Mouse (Mus musculus): Measurements from ENCODE around the gene Slc36a2.
"Not testable (repeated sequence)": the region's sequence is repeated elsewhere in the genome, so short reads cannot be mapped to it uniquely, and the experiment has no call there.

The Slc36a2 gene

GRCm38 (mm10) chr11:55133204-55133603 lies 51.7 kb downstream of the Slc36a2 start:
- DNase-seq (ENCODE audit: low read depth, low spot score) = no peak

GRCm38 (mm10) chr11:55131946-55132345 lies 52.9 kb downstream of the Slc36a2 start:
- DNase-seq (ENCODE audit: low read depth, low spot score) = no peak

GRCm38 (mm10) chr11:55131077-55131742 lies 53.7 kb downstream of the Slc36a2 start:
- DNase-seq (ENCODE audit: low read depth, low spot score) = no peak

- DNase-seq (ENCODE audit: low read depth, low spot score) = no peak
These were observed 56.5 kb downstream of the Slc36a2 start for GRCm38 (mm10) chr11:55128411-55128810.

GRCm38 (mm10) chr11:55127937-55128336 lies 56.9 kb downstream of the Slc36a2 start:
- peak; percentile 77 for DNase-seq (ENCODE audit: low read depth, low spot score)

GRCm38 (mm10) chr11:55126663-55127062 lies 58.2 kb downstream of the Slc36a2 start:
- no peak for DNase-seq (ENCODE audit: low read depth, low spot score)

- DNase-seq (ENCODE audit: low read depth, low spot score) = no peak
These were observed 63.4 kb downstream of the Slc36a2 start for GRCm38 (mm10) chr11:55121430-55121829.

- DNase-seq (ENCODE audit: low read depth, low spot score) = no peak
These were observed 64.0 kb downstream of the Slc36a2 start for GRCm38 (mm10) chr11:55120821-55121271.

- no peak for DNase-seq (ENCODE audit: low read depth, low spot score)
These were observed 64.6 kb downstream of the Slc36a2 start for GRCm38 (mm10) chr11:55120279-55120678.

- no peak for DNase-seq (ENCODE audit: low read depth, low spot score)
These were observed 67.8 kb downstream of the Slc36a2 start for GRCm38 (mm10) chr11:55117031-55117430.

GRCm38 (mm10) chr11:55116004-55116403 lies 68.9 kb downstream of the Slc36a2 start:
- DNase-seq (ENCODE audit: low read depth, low spot score) = no peak

- DNase-seq (ENCODE audit: low read depth, low spot score) = no peak
These were observed 70.6 kb downstream of the Slc36a2 start for GRCm38 (mm10) chr11:55114291-55114690.

- not testable (repeated sequence) for DNase-seq (ENCODE audit: low read depth, low spot score)
These were observed 71.0 kb downstream of the Slc36a2 start for GRCm38 (mm10) chr11:55113861-55114250.

- DNase-seq (ENCODE audit: low read depth, low spot score) = peak; percentile 54
These were observed 71.5 kb downstream of the Slc36a2 start for GRCm38 (mm10) chr11:55113209-55113860.

GRCm38 (mm10) chr11:55110566-55111169 lies 74.2 kb downstream of the Slc36a2 start:
- no peak for DNase-seq (ENCODE audit: low read depth, low spot score)

GRCm38 (mm10) chr11:55109521-55110300 lies 75.2 kb downstream of the Slc36a2 start:
- peak; percentile 33 for DNase-seq (ENCODE audit: low read depth, low spot score)
